In genomic region chr8:18279932-18280331, GRCm38 (mm10) we compare ENCODE assay signal across 29 mouse cellular contexts.
DNase-seq lines count a peak whose midpoint lies in the region; ATAC-seq and TF ChIP-seq lines count a peak whose summit lies in the region.
"Had no signal": no experiment of that assay in that cellular context is flagged by ENCODE, and none has a peak within 500 bp of the region (broad histone marks: within the 10 kb centered on the region; RNA-seq: fewer than 3 reads in every experiment).

No protein-coding gene starts in this region.

- DNase-seq in hindbrain, embryonic 10.5 days (ENCODE audit: low spot score): no peak
- peak; percentile 7 to 16 for DNase-seq in layer of hippocampus, postnatal 10 days (ENCODE audit: low spot score in 2 of 2)
- no peak for DNase-seq in layer of hippocampus, adult 2 months (ENCODE audit: low spot score in 2 of 2)
- DNase-seq in kidney, postnatal 36 days: no peak
- DNase-seq: adrenal gland, postnatal 25 days; cerebellum, adult 9-10 months; gastrocnemius, adult 2 months; gastrocnemius, postnatal 36 days; heart, adult 2 months; kidney, adult 11 months; kidney, postnatal 14 days; liver; lung, adult 2 months; lung, postnatal 10 days; midbrain, embryonic 14.5 days; retina, postnatal 1 day; right cerebral cortex, postnatal 14 days had no signal

- peak; percentile 85 for ATAC-seq in forebrain, embryonic 13.5 days
- no peak for ATAC-seq in forebrain, embryonic 12.5 days (ENCODE audit: low FRiP score)
- peak; percentile 56; the same call in 1 of the 2 replicates for ATAC-seq in hindbrain, embryonic 16.5 days
- peak; percentile 94 for ATAC-seq in forebrain, embryonic 16.5 days
- ATAC-seq: CD4-positive, CD25-positive, alpha-beta regulatory T cell, adult 4 months; inflammation-experienced regulatory T-cells, adult 6 months had no signal

- H3K9ac ChIP-seq in forebrain, embryonic 13.5 days: no peak overlapping the region
- no peak overlapping the region for H3K9ac ChIP-seq in forebrain, embryonic 12.5 days
- H3K9ac ChIP-seq in hindbrain, embryonic 16.5 days (ENCODE audit: low read depth, low read length): no peak overlapping the region
- H3K9ac ChIP-seq in forebrain, embryonic 16.5 days (replicated peaks; ENCODE audit: low read depth, low read length): no peak overlapping the region
- H3K9ac ChIP-seq: embryonic facial prominence, embryonic 15.5 days; heart, embryonic 12.5 days; liver, embryonic 14.5 days; neural tube, embryonic 15.5 days had no signal

- H3K9me3 ChIP-seq in forebrain, embryonic 13.5 days (replicated peaks): no peaks in the 10 kb centered on the region
- no peaks in the 10 kb centered on the region for H3K9me3 ChIP-seq in forebrain, embryonic 12.5 days
- H3K9me3 ChIP-seq in hindbrain, embryonic 16.5 days (ENCODE audit: control insufficient read depth, low read length): no peaks in the 10 kb centered on the region
- no peaks in the 10 kb centered on the region for H3K9me3 ChIP-seq in hindbrain, embryonic 10.5 days
- no peaks in the 10 kb centered on the region for H3K9me3 ChIP-seq in forebrain, embryonic 16.5 days (ENCODE audit: control insufficient read depth, low read length)
- H3K9me3 ChIP-seq: embryonic facial prominence, embryonic 10.5 days; embryonic facial prominence, embryonic 15.5 days; heart, embryonic 12.5 days; neural tube, embryonic 15.5 days had no signal

- no peaks in the 10 kb centered on the region for H3K4me1 ChIP-seq in forebrain, embryonic 13.5 days
- no peaks in the 10 kb centered on the region for H3K4me1 ChIP-seq in forebrain, embryonic 12.5 days
- no peaks in the 10 kb centered on the region for H3K4me1 ChIP-seq in hindbrain, embryonic 16.5 days (ENCODE audit: control insufficient read depth, insufficient read depth, low read depth, low read length)
- H3K4me1 ChIP-seq in hindbrain, embryonic 10.5 days (replicated peaks): no peaks in the 10 kb centered on the region
- peaks cover 7% of the 10 kb centered on the region; the same call in 1 of the 2 replicates for H3K4me1 ChIP-seq in forebrain, embryonic 16.5 days (replicated peaks; ENCODE audit: control insufficient read depth, insufficient read depth, low read length)
- H3K4me1 ChIP-seq: embryonic facial prominence, embryonic 10.5 days; embryonic facial prominence, embryonic 15.5 days; heart, embryonic 12.5 days; neural tube, embryonic 15.5 days had no signal

- H3K4me2 ChIP-seq in forebrain, embryonic 13.5 days: no peak overlapping the region
- H3K4me2 ChIP-seq in forebrain, embryonic 12.5 days: no peak overlapping the region
- no peak overlapping the region for H3K4me2 ChIP-seq in hindbrain, embryonic 16.5 days (ENCODE audit: low read length)
- H3K4me2 ChIP-seq in forebrain, embryonic 16.5 days (ENCODE audit: low read length): no peak overlapping the region
- H3K4me2 ChIP-seq: embryonic facial prominence, embryonic 15.5 days; heart, embryonic 12.5 days; neural tube, embryonic 15.5 days had no signal

- H3K27ac ChIP-seq in forebrain, embryonic 13.5 days: no peak overlapping the region
- H3K27ac ChIP-seq in forebrain, embryonic 12.5 days: no peak overlapping the region
- H3K27ac ChIP-seq in hindbrain, embryonic 16.5 days (ENCODE audit: low read depth, low read length): no peak overlapping the region
- no peak overlapping the region for H3K27ac ChIP-seq in hindbrain, embryonic 10.5 days
- H3K27ac ChIP-seq in layer of hippocampus, adult 2 months: no peak overlapping the region
- no peak overlapping the region for H3K27ac ChIP-seq in forebrain, embryonic 16.5 days (ENCODE audit: low read length)
- H3K27ac ChIP-seq: embryonic facial prominence, embryonic 10.5 days; embryonic facial prominence, embryonic 15.5 days; gastrocnemius, adult 2 months; heart, adult 2 months; liver, embryonic 14.5 days; macrophage; neural tube, embryonic 15.5 days had no signal

- H3K36me3 ChIP-seq in forebrain, embryonic 13.5 days (ENCODE audit: poor library complexity, severe bottlenecking): no peaks in the 10 kb centered on the region
- H3K36me3 ChIP-seq in forebrain, embryonic 12.5 days (replicated peaks): no peaks in the 10 kb centered on the region
- H3K36me3 ChIP-seq in hindbrain, embryonic 16.5 days (ENCODE audit: control insufficient read depth, insufficient read depth, low read length): no peaks in the 10 kb centered on the region
- H3K36me3 ChIP-seq in hindbrain, embryonic 10.5 days: no peaks in the 10 kb centered on the region
- no peaks in the 10 kb centered on the region for H3K36me3 ChIP-seq in forebrain, embryonic 16.5 days (ENCODE audit: control insufficient read depth, insufficient read depth)
- H3K36me3 ChIP-seq: embryonic facial prominence, embryonic 10.5 days; embryonic facial prominence, embryonic 15.5 days; heart, embryonic 12.5 days; neural tube, embryonic 15.5 days had no signal

- 72% methylated on average over 4 of the region's 4 CpGs for WGBS in forebrain, embryonic 13.5 days
- 78% methylated on average over 4 of the region's 4 CpGs for WGBS in forebrain, embryonic 12.5 days
- 64% methylated on average over 4 of the region's 4 CpGs for WGBS in hindbrain, embryonic 16.5 days
- WGBS in hindbrain, embryonic 10.5 days: 83% methylated on average over 4 of the region's 4 CpGs
- 53% methylated on average over 4 of the region's 4 CpGs for WGBS in forebrain, embryonic 16.5 days

- no peaks in the 10 kb centered on the region for H3K27me3 ChIP-seq in forebrain, embryonic 13.5 days
- H3K27me3 ChIP-seq in forebrain, embryonic 12.5 days: no peaks in the 10 kb centered on the region
- no peaks in the 10 kb centered on the region for H3K27me3 ChIP-seq in hindbrain, embryonic 16.5 days (replicated peaks; ENCODE audit: control insufficient read depth, insufficient read depth, low read length)
- no peaks in the 10 kb centered on the region for H3K27me3 ChIP-seq in hindbrain, embryonic 10.5 days (ENCODE audit: insufficient read depth, poor library complexity, severe bottlenecking)
- H3K27me3 ChIP-seq in forebrain, embryonic 16.5 days (replicated peaks; ENCODE audit: control insufficient read depth, insufficient read depth, low read length): no peaks in the 10 kb centered on the region
- H3K27me3 ChIP-seq: embryonic facial prominence, embryonic 15.5 days; heart, embryonic 12.5 days; neural tube, embryonic 15.5 days had no signal

- no peak overlapping the region for H3K4me3 ChIP-seq in forebrain, embryonic 13.5 days
- no peak overlapping the region for H3K4me3 ChIP-seq in forebrain, embryonic 12.5 days (replicated peaks)
- H3K4me3 ChIP-seq in hindbrain, embryonic 16.5 days (ENCODE audit: low read length): no peak overlapping the region
- no peak overlapping the region for H3K4me3 ChIP-seq in hindbrain, embryonic 10.5 days
- no peak overlapping the region for H3K4me3 ChIP-seq in layer of hippocampus, adult 2 months
- no peak overlapping the region for H3K4me3 ChIP-seq in forebrain, embryonic 16.5 days (replicated peaks; ENCODE audit: low read length)
- H3K4me3 ChIP-seq: embryonic facial prominence, embryonic 10.5 days; embryonic facial prominence, embryonic 15.5 days; gastrocnemius, adult 2 months; heart, adult 2 months; heart, embryonic 12.5 days; neural tube, embryonic 15.5 days had no signal

- TF ChIP-seq CTCF in layer of hippocampus, adult 2 months (conservative IDR thresholded peaks at IDR 0.05): no peak

Comparison
In these comparisons a context has a peak if more than half of its experiments do, and no peak if none do; other contexts are left out.
1. DNase-seq: peak in layer of hippocampus, postnatal 10 days (2 of 2); none in hindbrain, embryonic 10.5 days (single experiment), layer of hippocampus, adult 2 months (0 of 2) and kidney, postnatal 36 days (0 of 2).